Mouse (Mus musculus) heart, adult 2 months (tissue): ENCODE measurements at regions not wholly inside any gene's neighbourhood (a gene's known extent, or its start where the extent isn't known, plus 50 kb on each side); places are given as distances from the start of the nearest gene placed in this dataset.

ENCODE experiments used
- DNase-seq, 2 experiments: peaks; one replicate each; pipeline ENCODE4 v3.0.0; 2021
- H3K27ac ChIP-seq: fragments of 200-600 bp; 2 replicates; pipeline ENCODE4 v1.8.1; 2022
- H3K27me3 ChIP-seq: fragments of 200-500 bp; 2 replicates; pipeline ENCODE4 v1.6.1; 2012; ENCODE audit warnings: mild to moderate bottlenecking, low read length, inconsistent platforms, mixed read lengths; ENCODE audit not compliant: control insufficient read depth, insufficient read depth
- H3K36me3 ChIP-seq: fragments of 200-500 bp; 2 replicates; pipeline ENCODE4 v1.6.1; 2012; ENCODE audit warnings: low read length, inconsistent platforms; ENCODE audit not compliant: control insufficient read depth, insufficient read depth
- H3K4me1 ChIP-seq: fragments of 200-500 bp; 2 replicates; pipeline ENCODE4 v1.6.1; 2011; ENCODE audit warnings: low read length; ENCODE audit not compliant: control insufficient read depth, insufficient read depth
- H3K4me3 ChIP-seq: fragments of 200-600 bp; 2 replicates; pipeline ENCODE4 v1.8.1; 2022
- H3K79me2 ChIP-seq: fragments of 200-500 bp; replicated peaks from 2 replicates; pipeline ENCODE4 v1.6.1; 2012; ENCODE audit warnings: mild to moderate bottlenecking, inconsistent platforms, low read length, moderate library complexity, mixed read lengths; ENCODE audit not compliant: control insufficient read depth, insufficient read depth
- H3K9ac ChIP-seq: fragments of 200-500 bp; 2 replicates; pipeline ENCODE4 v1.6.1; 2012; ENCODE audit warnings: low read depth, mild to moderate bottlenecking, control low read depth, inconsistent platforms, low read length, mixed read lengths
- CTCF ChIP-seq: fragments of 200-600 bp; IDR thresholded peaks from 2 replicates; pipeline ENCODE4 v1.8.1; 2022; ENCODE audit warnings: antibody characterized with exemption, mild to moderate bottlenecking, moderate library complexity
- EP300 ChIP-seq: fragments of 200-500 bp; IDR thresholded peaks from 2 replicates; pipeline ENCODE4 v1.6.1; 2011; ENCODE audit warnings: low read depth, low read length, control low read depth; ENCODE audit not compliant: insufficient read depth
- POLR2A ChIP-seq: fragments of 200-500 bp; IDR thresholded peaks from 2 replicates; pipeline ENCODE4 v1.6.1; 2011; ENCODE audit warnings: mild to moderate bottlenecking, low read depth, low read length, control low read depth; ENCODE audit not compliant: insufficient read depth
- WGBS: fragments of 180-500 bp; shearing (Covaris S2); methylation state at CpG from one replicate; pipeline ENCODE4 v1.1.7; 2018; 5-methylcytosine and 5-hydroxymethylcytosine counted together
- intact Hi-C: fragments of 180-260 bp; cut with DNase I; formaldehyde crosslinking; loops from one replicate; pipeline ENCODE4 v1.15.1; 2025

- TF ChIP-seq EP300 (no peak), CTCF (no peak), POLR2A (no peak)
These were observed 170.3 kb upstream of the Fstl4 start for GRCm38 (mm10) chr11:52594092-52594491.

GRCm38 (mm10) chr11:52601196-52601595 lies 163.2 kb upstream of the Fstl4 start:
- Histone ChIP-seq H3K9ac (no peak overlapping the region), H3K4me3 (no peak overlapping the region), H3K27me3 (no peaks in the 10 kb centered on the region), H3K36me3 (no peaks in the 10 kb centered on the region), H3K27ac (no peak overlapping the region), H3K79me2 (no peaks in the 10 kb centered on the region), H3K4me1 (no peaks in the 10 kb centered on the region)
- 85% methylated on average over 6 of the region's 6 CpGs for WGBS
- no peak for TF ChIP-seq CTCF
- no peak for TF ChIP-seq POLR2A
- intact Hi-C loops: no loop called here
- DNase-seq: no peak

More at GRCm38 (mm10) chr11:52594092-52594491, 170.3 kb upstream of the Fstl4 start:
- no peaks in the 10 kb centered on the region for H3K4me1 ChIP-seq
- H3K79me2 ChIP-seq: no peaks in the 10 kb centered on the region
- H3K27me3 ChIP-seq: no peaks in the 10 kb centered on the region
- intact Hi-C loops: no loop called here
- DNase-seq: no peak
- H3K36me3 ChIP-seq: no peaks in the 10 kb centered on the region
- H3K27ac ChIP-seq: no peak overlapping the region
- no peak overlapping the region for H3K9ac ChIP-seq
- H3K4me3 ChIP-seq: no peak overlapping the region
- 84% methylated on average over 4 of the region's 4 CpGs for WGBS

- no peak overlapping the region for H3K9ac ChIP-seq
- H3K79me2 ChIP-seq: no peaks in the 10 kb centered on the region
- H3K4me1 ChIP-seq: no peaks in the 10 kb centered on the region
- WGBS: 57% methylated on average over 15 of the region's 15 CpGs
- no peaks in the 10 kb centered on the region for H3K27me3 ChIP-seq
- DNase-seq: no peak
- H3K36me3 ChIP-seq: no peaks in the 10 kb centered on the region
- H3K27ac ChIP-seq: no peak overlapping the region
- intact Hi-C loops: no loop called here
- H3K4me3 ChIP-seq: no peak overlapping the region
- TF ChIP-seq POLR2A: no peak
- no peak for TF ChIP-seq CTCF
- TF ChIP-seq EP300: no peak
These were observed 162.3 kb upstream of the Fstl4 start for GRCm38 (mm10) chr11:52602061-52602561.

GRCm38 (mm10) chr11:52602796-52603195 lies 161.6 kb upstream of the Fstl4 start:
- Histone ChIP-seq H3K4me3 (no peak overlapping the region), H3K9ac (no peak overlapping the region), H3K27ac (no peak overlapping the region), H3K36me3 (no peaks in the 10 kb centered on the region), H3K27me3 (no peaks in the 10 kb centered on the region), H3K79me2 (no peaks in the 10 kb centered on the region), H3K4me1 (no peaks in the 10 kb centered on the region)
- TF ChIP-seq POLR2A (no peak), CTCF (no peak), EP300 (no peak)
- intact Hi-C loops: no loop called here
- no peak for DNase-seq
- WGBS: 65% methylated on average over 5 of the region's 5 CpGs

GRCm38 (mm10) chr11:52610681-52611165 lies 153.7 kb upstream of the Fstl4 start:
- TF ChIP-seq CTCF: no peak
- no peak for TF ChIP-seq POLR2A
- TF ChIP-seq EP300: no peak
- 86% methylated on average over 1 of the region's 1 CpGs for WGBS
- DNase-seq: no peak
- intact Hi-C loops: no loop called here
- Histone ChIP-seq H3K4me1 (no peaks in the 10 kb centered on the region), H3K79me2 (no peaks in the 10 kb centered on the region), H3K4me3 (no peak overlapping the region), H3K27me3 (no peaks in the 10 kb centered on the region), H3K36me3 (no peaks in the 10 kb centered on the region), H3K27ac (no peak overlapping the region), H3K9ac (no peak overlapping the region)

GRCm38 (mm10) chr11:52615622-52616021 lies 148.8 kb upstream of the Fstl4 start:
- WGBS: 60% methylated on average over 4 of the region's 4 CpGs
- no peak for DNase-seq
- no peaks in the 10 kb centered on the region for H3K27me3 ChIP-seq
- TF ChIP-seq CTCF (no peak), EP300 (no peak), POLR2A (no peak)
- H3K79me2 ChIP-seq: no peaks in the 10 kb centered on the region
- intact Hi-C loops: no loop called here
- H3K4me1 ChIP-seq: no peaks in the 10 kb centered on the region
- no peak overlapping the region for H3K9ac ChIP-seq
- no peaks in the 10 kb centered on the region for H3K36me3 ChIP-seq
- no peak overlapping the region for H3K4me3 ChIP-seq
- H3K27ac ChIP-seq: no peak overlapping the region
